Mouse (Mus musculus) cerebellum, adult 2 months (tissue): ENCODE results near the gene Dazap1. TPM values are rescaled to one million over a fixed set of nuclear protein-coding genes. Genes with fewer than 3 reads are reported as not detected.

ENCODE experiments used
- DNase-seq, 2 experiments: peaks; one replicate each; pipeline ENCODE4 v3.0.0; 2021
- H3K27ac ChIP-seq: fragments of 200-500 bp; 2 replicates; pipeline ENCODE4 v1.5.1; 2012; ENCODE audit warnings: low read length, control low read depth, inconsistent platforms; ENCODE audit not compliant: insufficient read depth
- H3K27me3 ChIP-seq: fragments of 200-500 bp; 2 replicates; pipeline ENCODE4 v1.6.1; 2012; ENCODE audit warnings: inconsistent platforms, mild to moderate bottlenecking, low read length, moderate library complexity; ENCODE audit not compliant: control insufficient read depth, insufficient read depth
- H3K4me1 ChIP-seq: fragments of 200-500 bp; 2 replicates; pipeline ENCODE4 v1.6.1; 2011; ENCODE audit warnings: low read length; ENCODE audit not compliant: control insufficient read depth, insufficient read depth
- H3K4me3 ChIP-seq: fragments of 200-500 bp; replicated peaks from 2 replicates; pipeline ENCODE3; 2011; ENCODE audit warnings: mild to moderate bottlenecking, low read depth, low read length, control low read depth; ENCODE audit not compliant: insufficient read depth
- CTCF ChIP-seq: fragments of 200-500 bp; IDR thresholded peaks from 2 replicates; pipeline ENCODE4 v1.5.1; 2011; ENCODE audit warnings: low read depth, mild to moderate bottlenecking, control low read depth, low read length, moderate library complexity, borderline replicate concordance; ENCODE audit not compliant: insufficient read depth
- POLR2A ChIP-seq: fragments of 200-500 bp; IDR thresholded peaks from 2 replicates; pipeline ENCODE4 v1.6.1; 2011; ENCODE audit warnings: low read length, control low read depth, borderline replicate concordance; ENCODE audit not compliant: insufficient read depth
- WGBS: fragments of 180-500 bp; shearing (Covaris S2); methylation state at CpG from one replicate; pipeline ENCODE4 v1.1.7; 2018; 5-methylcytosine and 5-hydroxymethylcytosine counted together
- polyA plus RNA-seq: library from polyadenylated mRNA; depleted of rRNA; stranded (reverse); fragments of >200 nt; gene quantifications from 2 replicates; pipeline ENCODE4 v1.2.3, GENCODE M21; 2012

Dazap1 gene
- polyA plus RNA-seq, 1 experiment, result 90.2 TPM

GRCm38 (mm10) chr10:80227166-80227539 lies 34.1 kb upstream of the Dazap1 start:
- WGBS, result 1% methylated on average over 10 of the region's 10 CpGs
- H3K27ac ChIP-seq, result peak overlapping the region; percentile 64
- DNase-seq, result no peak
- H3K27me3 ChIP-seq, result no peaks in the 10 kb centered on the region
- H3K4me3 ChIP-seq, result peak overlapping the region; percentile 87
- peaks cover 6% of the 10 kb centered on the region for H3K4me1 ChIP-seq
- TF ChIP-seq POLR2A, result no peak
- no peak for TF ChIP-seq CTCF

GRCm38 (mm10) chr10:80227877-80228775 lies 33.2 kb upstream of the Dazap1 start:
- H3K4me1 ChIP-seq, result peaks cover 12% of the 10 kb centered on the region
- H3K27ac ChIP-seq, result peak overlapping the region; percentile 64; the same call in 1 of the 2 replicates
- DNase-seq, result peak; percentile 44 to 55
- WGBS, result 12% methylated on average over 15 of the region's 15 CpGs
- no peak for TF ChIP-seq CTCF
- TF ChIP-seq POLR2A, result no peak
- peak overlapping the region; percentile 31 for H3K4me3 ChIP-seq
- H3K27me3 ChIP-seq, result no peaks in the 10 kb centered on the region

GRCm38 (mm10) chr10:80236145-80236825 lies 25.0 kb upstream of the Dazap1 start:
- no peak for TF ChIP-seq CTCF
- TF ChIP-seq POLR2A, result no peak
- Histone ChIP-seq H3K27me3 (no peaks in the 10 kb centered on the region), H3K4me1 (peaks cover 38% of the 10 kb centered on the region), H3K27ac (no peak overlapping the region), H3K4me3 (no peak overlapping the region)
- 52% methylated on average over 13 of the region's 13 CpGs for WGBS
- peak; percentile 52 to 74 for DNase-seq

- 94% methylated on average over 4 of the region's 4 CpGs for WGBS
- H3K27ac ChIP-seq, result no peak overlapping the region
- no peak for DNase-seq
- H3K27me3 ChIP-seq, result no peaks in the 10 kb centered on the region
- peaks cover 43% of the 10 kb centered on the region for H3K4me1 ChIP-seq
- TF ChIP-seq CTCF (no peak), POLR2A (no peak)
- H3K4me3 ChIP-seq, result no peak overlapping the region
These were observed 24.3 kb upstream of the Dazap1 start for GRCm38 (mm10) chr10:80237020-80237419.

GRCm38 (mm10) chr10:80238306-80238705 lies 23.0 kb upstream of the Dazap1 start:
- WGBS, result 69% methylated on average over 3 of the region's 3 CpGs
- peaks cover 39% of the 10 kb centered on the region for H3K4me1 ChIP-seq
- peak in 1 of 2 experiments; percentile 54 for DNase-seq
- no peak overlapping the region for H3K27ac ChIP-seq
- no peak for TF ChIP-seq POLR2A
- no peak for TF ChIP-seq CTCF
- H3K27me3 ChIP-seq, result no peaks in the 10 kb centered on the region
- no peak overlapping the region for H3K4me3 ChIP-seq

- Histone ChIP-seq H3K4me1 (peaks cover 44% of the 10 kb centered on the region), H3K27ac (no peak overlapping the region), H3K4me3 (no peak overlapping the region), H3K27me3 (no peaks in the 10 kb centered on the region)
- TF ChIP-seq POLR2A (no peak), CTCF (no peak)
- 80% methylated on average over 6 of the region's 6 CpGs for WGBS
- DNase-seq, result no peak
These were observed 21.5 kb upstream of the Dazap1 start for GRCm38 (mm10) chr10:80239791-80240190.

- Histone ChIP-seq H3K4me3 (no peak overlapping the region), H3K4me1 (peaks cover 44% of the 10 kb centered on the region), H3K27ac (no peak overlapping the region), H3K27me3 (no peaks in the 10 kb centered on the region)
- WGBS, result 24% methylated on average over 9 of the region's 9 CpGs
- peak; percentile 65 for DNase-seq
- TF ChIP-seq POLR2A, result no peak
- no peak for TF ChIP-seq CTCF
These were observed 19.2 kb upstream of the Dazap1 start for GRCm38 (mm10) chr10:80242088-80242487.

GRCm38 (mm10) chr10:80242607-80243006 lies 18.7 kb upstream of the Dazap1 start:
- 87% methylated on average over 3 of the region's 3 CpGs for WGBS
- no peak overlapping the region for H3K4me3 ChIP-seq
- H3K27ac ChIP-seq, result no peak overlapping the region
- no peak for DNase-seq
- TF ChIP-seq CTCF (no peak), POLR2A (no peak)
- H3K27me3 ChIP-seq, result no peaks in the 10 kb centered on the region
- H3K4me1 ChIP-seq, result peaks cover 39% of the 10 kb centered on the region
